8 mouse cellular contexts compared by ENCODE assay signal in genomic region chr11:33733269-33733668, GRCm38 (mm10).
DNase-seq lines count a peak whose midpoint lies in the region; ATAC-seq and TF ChIP-seq lines count a peak whose summit lies in the region.

No protein-coding gene starts in this region.

- no peak for ATAC-seq in Patski
- peak; percentile 35; the same call in 1 of the 2 replicates for ATAC-seq in lung, embryonic 14.5 days (ENCODE audit: insufficient read depth)
- ATAC-seq in erythroblast, adult 5-6 weeks (replicated peaks; ENCODE audit: low FRiP score, poor library complexity, severe bottlenecking): no peak

- POLR2A ChIA-PET in Patski (lab: Charles Lee): no interaction called here

- peak; percentile 7 to 18 for DNase-seq in B cell, adult 2 months
- no peak for DNase-seq in Patski (ENCODE audit: low read depth, low spot score)
- peak; percentile 93 to 95 for DNase-seq in cerebellum, postnatal 10 days
- peak; percentile 81 to 83 for DNase-seq in frontal cortex, postnatal 25 days (ENCODE audit: low spot score in 2 of 2)
- DNase-seq in kidney, postnatal 25 days: peak; percentile 41 to 78
- peak; percentile 92 for DNase-seq in lung, embryonic 14.5 days
- DNase-seq in retina, postnatal 1 day: peak; percentile 77

- H3K4me3 ChIP-seq in lung, embryonic 14.5 days (ENCODE audit: low read depth, low read length): no peak overlapping the region

- H3K27ac ChIP-seq in lung, embryonic 14.5 days (ENCODE audit: low read depth): no peak overlapping the region

- H3K9me3 ChIP-seq in lung, embryonic 14.5 days (ENCODE audit: low read depth, low read length): no peaks in the 10 kb centered on the region

- no peaks in the 10 kb centered on the region for H3K36me3 ChIP-seq in lung, embryonic 14.5 days (ENCODE audit: insufficient read depth)

- in situ Hi-C loops in Patski (cut with MboI; ENCODE audit: low pct_unique_long_range_greater_than_20kb): loop anchor here (5.0 to 25.0 kb wide), 4 partner anchors 189 to 1079 kb away; partner anchors contain the start of gene Foxi1

- H3K27me3 ChIP-seq in Patski: no peaks in the 10 kb centered on the region
- H3K27me3 ChIP-seq in lung, embryonic 14.5 days (ENCODE audit: insufficient read depth, low read length): no peaks in the 10 kb centered on the region

- no peak overlapping the region for H3K9ac ChIP-seq in lung, embryonic 14.5 days

- 4% methylated on average over 3 of the region's 3 CpGs for WGBS in lung, embryonic 14.5 days

- TF ChIP-seq CTCF in Patski (IDR thresholded peaks at IDR 0.05): peak; percentile 84
- TF ChIP-seq CTCF in lung, embryonic 14.5 days (IDR thresholded peaks at IDR 0.05; ENCODE audit: low read depth): peak; percentile 89

- H3K4me2 ChIP-seq in lung, embryonic 14.5 days: no peak overlapping the region

- no peaks in the 10 kb centered on the region for H3K4me1 ChIP-seq in lung, embryonic 14.5 days (ENCODE audit: insufficient read depth)

- CTCF ChIA-PET in Patski (lab: Charles Lee): interaction anchor here (2.4 kb wide), 1 partner anchor 184 kb away, joined by 13 read pairs; no protein-coding TSS in a partner anchor
